Mouse (Mus musculus) adrenal gland, adult 18-20 months (tissue): Measurements from ENCODE around the gene Garnl3. TPM values are rescaled to one million over a fixed set of nuclear protein-coding genes. Genes with fewer than 3 reads are reported as not detected.
A peak's percentile ranks its signal among the peaks of the same experiment; 100 is the strongest.

ENCODE experiments used
- DNase-seq, 2 experiments: peaks; one replicate each; pipeline ENCODE4 v3.0.0; 2021 to 2022; ENCODE audit warnings: low spot score in 2 of 2
- long read RNA-seq, 2 experiments: library from polyadenylated mRNA; stranded (forward); transcript quantifications; one replicate each; pipeline ENCODE4 v2.0.0; 2021
- total RNA-seq, 2 experiments: library from RNA; stranded (reverse); gene quantifications; 1 replicate in 1 of 2; 2 replicates in 1 of 2; pipeline ENCODE4 v1.2.3; 2021

Gene Garnl3
- total RNA-seq: 10 to 100 TPM; 11.4 to 16.1 TPM
- long read RNA-seq, experiment 1, partial matches to known transcripts: 3 of 17 reads
- long read RNA-seq, experiment 1, other reads (novel, unspliced or antisense): 14 of 17 reads
- long read RNA-seq, experiment 2, partial matches to known transcripts: 10 of 21 reads
- long read RNA-seq, experiment 2, other reads (novel, unspliced or antisense): 11 of 21 reads

DNA sequence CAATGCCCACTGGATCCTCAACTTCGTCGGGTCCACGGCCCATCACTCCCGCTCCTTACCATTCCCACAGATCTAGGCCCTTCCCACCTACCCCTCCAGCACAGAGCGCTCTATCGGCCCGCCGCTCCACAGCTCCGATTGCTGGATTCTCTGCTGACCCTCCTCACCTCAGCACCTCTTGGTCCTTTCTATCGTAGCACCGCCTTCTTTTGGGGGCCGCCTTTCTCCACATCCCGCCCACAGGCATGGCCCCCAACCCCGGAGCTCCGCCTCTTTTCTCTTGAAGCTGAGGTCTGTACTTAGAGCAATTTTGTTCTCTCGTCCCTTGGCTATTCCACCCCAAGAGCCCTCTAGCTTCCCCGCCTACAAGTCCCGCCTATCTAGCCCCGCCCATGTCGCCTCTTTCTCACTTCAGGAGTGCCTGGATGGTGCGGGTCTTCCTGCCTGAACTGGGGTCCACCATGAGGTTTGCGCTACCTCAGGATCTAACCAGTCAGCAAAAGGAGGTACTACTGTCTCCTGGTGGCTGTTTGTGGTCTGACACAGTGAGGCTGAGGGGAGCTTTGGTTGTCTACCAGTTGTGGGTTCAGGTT lies at the start of gene Garnl3:
Garnl3 (minus strand) TSS at position 155 of the 593 bp plus-strand sequence.
- peak; percentile 48 to 57 for DNase-seq

DNA sequence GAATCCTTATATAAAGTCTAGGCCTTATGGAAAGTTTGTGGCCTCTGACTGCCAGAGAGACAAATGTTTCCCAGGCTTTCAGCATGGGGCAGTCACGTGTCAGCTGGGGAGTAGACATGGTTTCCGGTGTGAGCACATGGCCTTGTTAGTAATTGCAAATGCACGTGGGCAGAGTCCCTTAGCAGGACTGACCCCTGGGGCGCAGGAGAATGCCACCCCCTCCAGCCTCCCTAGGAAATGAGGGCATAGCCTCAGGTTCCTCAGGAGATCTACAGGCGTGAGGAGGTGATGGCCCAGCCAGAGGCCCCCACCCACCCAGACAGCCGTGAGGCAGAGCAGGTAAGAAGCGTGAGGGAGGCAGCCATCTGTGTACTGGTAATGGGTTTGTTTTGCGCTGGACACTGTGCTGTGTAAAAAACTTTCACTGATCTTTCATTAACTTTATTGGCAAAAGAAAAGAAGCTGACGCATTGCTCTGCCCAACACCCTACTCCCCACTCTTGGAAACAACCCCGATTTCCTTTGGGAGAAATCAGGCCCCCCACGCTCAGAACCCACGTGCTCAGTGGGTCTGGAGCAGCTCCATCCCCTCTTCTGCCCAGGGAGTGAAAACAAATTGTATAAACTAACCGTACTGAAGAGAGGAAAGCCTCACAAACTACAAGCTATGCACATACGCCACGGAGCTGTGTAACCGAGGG lies 48.6 kb upstream of the Garnl3 start:
- DNase-seq: no peak

DNA sequence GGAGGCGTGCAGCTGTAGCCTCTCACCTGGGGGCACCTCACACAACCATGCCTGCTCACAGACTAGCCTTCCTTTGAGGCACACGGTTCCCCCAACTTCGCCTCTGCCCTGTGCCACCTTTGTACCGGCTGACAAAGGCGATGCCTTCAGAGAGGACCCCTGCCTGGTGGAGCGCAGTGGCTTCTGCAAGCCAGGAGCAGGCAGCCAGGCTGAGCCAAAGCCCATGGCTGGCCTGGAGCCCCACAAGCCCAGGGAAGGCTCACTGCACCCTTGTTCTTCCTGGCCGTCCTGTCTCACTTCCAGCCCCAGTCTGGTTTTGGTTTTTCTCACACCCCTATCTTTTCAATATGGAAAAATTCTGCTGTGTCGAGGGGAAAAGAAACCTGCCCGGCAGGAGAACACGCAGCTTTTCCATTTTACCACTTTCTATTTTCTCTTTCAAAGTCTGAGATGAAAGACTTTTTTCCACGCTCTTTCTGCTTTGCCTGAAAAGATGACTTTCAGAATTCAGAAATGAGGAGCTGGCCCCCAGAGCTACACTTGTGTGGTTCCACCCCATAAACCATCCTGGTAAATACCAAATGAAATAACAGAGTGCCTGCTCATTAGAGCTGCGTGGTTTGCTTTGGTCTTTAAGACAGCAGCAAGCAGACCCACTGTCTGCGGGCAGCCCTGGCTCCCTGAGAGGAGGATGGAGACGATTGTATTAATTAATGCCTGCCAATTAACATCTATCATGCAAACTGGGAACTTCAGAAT lies 47.9 kb upstream of the Garnl3 start:
- DNase-seq: no peak

DNA sequence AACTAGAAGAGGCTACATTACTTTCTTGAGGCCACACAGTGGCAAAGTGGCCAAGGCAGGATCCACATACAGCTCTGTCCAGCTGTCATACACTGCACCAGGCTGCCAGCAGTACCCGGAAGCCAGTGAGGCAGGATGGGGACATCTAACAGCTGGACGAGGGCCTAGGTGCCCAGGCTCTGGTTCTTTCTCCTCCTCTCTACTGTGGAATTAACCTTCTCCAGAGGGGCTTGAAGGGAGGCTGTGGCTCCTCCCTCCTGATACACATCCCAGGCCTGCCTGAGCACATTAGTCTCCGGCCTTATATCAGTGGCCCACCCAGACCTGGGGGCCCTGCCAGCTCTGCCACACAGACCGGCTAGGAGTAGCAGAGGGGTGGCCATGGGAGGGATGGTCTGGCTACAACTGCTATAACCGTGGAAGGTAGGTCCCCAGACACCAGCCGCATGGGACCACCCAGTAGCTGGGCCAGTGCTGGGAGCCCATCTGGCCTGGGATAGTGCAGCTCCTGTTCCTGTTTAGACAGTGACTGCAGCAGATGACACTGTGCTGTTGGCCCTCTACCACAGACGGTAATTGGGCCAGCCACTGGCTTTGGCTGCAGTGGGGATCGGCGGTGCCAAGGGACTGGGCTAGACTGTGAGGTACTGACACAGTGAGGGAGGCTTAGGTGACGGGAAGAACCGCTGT lies 46.9 kb upstream of the Garnl3 start:
- DNase-seq: no peak

DNA sequence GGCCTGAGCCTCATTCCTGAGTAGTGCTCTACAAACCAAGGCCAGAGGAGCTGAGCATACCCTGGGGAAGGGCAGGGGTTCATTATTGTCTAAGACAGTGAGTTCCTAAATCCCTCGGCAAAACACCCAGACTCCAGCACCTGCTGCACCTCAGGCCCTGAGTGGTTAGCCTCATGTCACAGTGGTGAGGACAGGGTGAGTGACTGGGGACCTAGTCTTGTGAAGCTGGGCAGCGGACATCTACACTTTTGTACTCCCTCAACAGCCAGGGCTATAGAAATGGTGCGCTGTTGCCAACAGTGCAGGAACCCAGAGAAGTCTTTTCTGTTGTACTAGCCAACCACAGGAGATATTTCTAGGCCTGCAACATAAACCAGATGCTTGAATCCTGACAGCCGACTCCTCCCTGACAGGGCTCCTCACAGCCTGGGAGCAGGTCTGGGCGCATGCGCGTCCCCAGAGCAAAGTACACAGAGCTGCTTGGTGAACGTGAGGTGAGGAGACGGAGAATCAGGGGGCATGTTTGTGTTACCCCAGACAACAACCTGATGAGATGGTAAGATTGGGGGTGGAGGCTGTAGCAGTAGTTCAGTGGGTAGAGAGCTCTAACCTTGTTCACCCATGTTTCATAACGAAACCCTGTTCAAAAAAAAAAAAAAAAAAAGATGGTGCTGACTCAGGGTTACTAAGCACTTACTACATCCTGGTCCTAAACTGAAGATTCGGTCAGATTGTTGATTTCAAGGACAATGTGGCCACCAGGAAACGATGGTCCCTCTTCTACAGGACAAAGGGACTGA lies 46.2 kb upstream of the Garnl3 start:
- DNase-seq: no peak

DNA sequence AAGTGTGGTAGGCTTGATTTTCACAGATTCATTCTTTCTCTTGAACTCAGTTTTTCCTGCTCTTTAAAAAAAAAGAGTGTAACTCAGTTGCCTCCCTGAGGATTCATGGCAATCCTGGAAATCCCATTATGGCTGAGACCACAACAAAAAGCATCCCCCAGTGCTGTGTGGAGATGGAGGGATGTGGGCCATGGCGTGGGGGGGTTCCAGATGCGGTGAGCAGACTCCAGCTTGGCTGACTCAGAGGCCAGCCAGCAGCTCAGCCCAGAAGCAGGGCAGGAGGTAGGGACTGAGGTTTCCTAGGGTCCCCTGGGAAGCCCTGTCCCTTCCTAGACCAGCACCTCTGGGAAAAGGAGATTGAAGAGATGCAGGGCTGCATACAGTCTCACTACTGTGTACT lies 45.5 kb upstream of the Garnl3 start:
- no peak for DNase-seq

DNA sequence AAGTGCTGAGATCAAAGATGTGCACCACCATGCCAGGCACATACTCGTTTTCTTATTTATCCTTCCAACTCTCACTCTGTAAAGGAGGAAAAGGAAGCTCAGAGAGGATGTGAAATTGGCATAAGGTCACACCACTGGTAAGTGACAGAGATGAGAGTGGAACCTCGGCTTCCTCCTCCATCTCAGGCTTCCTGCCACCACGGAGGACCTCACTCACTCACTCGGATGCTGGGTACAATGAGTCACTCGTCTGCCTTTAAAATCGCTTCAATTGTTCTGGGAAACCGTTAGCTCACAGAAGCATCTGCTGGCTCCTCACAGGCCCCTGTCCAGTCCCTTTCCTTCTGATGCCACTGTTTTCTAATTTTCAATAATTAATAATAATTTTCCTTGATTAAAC lies 45.1 kb upstream of the Garnl3 start:
- no peak for DNase-seq

DNA sequence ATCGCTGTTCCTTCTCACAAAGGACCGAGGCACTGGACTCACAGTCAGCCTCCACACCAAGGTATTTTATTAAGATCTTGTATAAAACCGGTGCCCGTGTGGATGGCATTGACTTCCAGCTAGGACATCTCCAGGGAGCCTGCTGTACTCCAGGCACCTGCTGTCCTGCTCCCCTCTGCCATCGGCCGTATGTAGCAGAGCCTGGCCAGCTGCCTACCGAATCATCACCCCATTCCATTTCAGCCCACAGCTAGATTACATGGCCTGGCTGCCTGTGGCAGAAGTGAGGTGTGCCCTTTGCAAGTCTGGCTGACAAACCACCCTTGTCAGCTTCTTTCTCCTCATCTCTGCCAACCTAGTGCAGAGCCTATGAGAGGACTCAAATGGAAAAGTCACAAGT lies 42.2 kb upstream of the Garnl3 start:
- DNase-seq: no peak

DNA sequence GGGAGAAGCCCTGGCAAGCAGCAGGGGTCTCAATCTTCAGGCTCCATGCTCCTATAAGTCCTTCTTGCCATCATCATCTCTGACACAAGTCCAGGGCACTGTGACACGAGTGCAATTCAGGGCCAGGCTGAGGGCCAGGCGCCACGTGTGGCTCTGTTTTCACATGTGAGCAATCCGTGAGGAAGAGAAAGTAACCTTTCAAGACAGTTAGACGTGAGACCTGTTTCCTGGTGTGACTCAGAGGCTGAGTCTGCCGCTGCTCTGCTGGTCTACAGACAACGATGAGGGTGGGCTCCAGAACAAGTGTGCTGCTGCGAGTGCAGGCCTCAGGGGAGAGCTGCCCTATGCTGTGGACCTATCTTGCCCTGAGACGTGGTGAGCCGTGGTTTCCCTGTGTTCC lies 41.7 kb upstream of the Garnl3 start:
- no peak for DNase-seq

DNA sequence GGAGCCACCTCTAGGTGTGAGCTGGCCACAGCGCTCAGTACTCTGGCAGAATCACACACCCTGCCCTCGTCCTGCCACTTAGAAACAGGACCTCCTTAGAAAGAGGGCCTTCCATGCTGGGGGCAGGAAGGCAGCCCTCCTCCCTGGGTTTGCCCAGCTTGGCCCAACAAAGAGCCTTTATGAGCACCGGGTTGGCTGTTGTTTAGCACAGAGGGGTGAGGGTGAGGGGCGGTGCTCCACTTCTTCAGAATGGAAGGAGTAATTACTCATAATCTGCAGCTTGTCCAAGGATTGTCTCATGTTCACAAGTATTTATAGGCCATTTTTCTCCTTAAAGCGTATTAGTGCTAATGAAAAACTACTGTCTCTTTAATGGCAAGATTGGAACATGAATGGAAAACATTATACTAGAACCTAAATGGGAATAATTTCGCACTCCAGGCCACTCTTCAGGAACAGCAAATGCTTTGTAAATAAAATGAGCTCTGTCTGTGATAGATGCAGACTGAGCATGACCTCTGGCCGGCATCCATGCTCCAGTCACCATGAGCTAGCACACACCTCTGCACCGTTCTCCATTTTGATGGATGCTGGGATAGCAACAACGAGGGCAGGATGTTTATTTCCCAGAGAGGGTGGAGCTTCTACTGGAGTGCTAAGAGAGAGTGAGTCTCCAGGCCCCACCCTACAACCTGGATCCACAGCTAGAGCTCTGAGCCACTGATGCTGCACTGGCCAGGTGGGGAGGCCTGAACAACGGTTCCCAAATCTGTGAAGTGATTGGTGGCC lies 39.5 kb upstream of the Garnl3 start:
- DNase-seq: no peak

DNA sequence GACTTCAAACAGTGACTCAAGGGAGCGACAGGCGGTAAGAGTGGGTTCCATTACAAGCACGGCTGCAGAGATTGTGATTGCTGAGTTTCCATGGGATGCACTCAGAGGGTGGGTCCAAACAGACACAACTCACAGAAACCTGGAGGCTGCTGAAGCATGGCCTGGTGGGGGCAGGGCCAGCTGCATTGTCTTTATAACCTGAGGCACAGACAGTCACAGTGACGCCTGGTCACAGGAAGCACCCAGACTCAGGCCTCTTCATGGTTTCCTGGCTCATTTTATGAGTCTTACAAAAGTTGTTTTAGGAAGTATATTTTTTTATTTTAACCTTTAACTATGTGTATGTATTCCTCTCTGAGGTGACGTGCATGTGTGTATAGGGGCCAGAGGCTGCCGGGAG lies 38.0 kb upstream of the Garnl3 start:
- no peak for DNase-seq

DNA sequence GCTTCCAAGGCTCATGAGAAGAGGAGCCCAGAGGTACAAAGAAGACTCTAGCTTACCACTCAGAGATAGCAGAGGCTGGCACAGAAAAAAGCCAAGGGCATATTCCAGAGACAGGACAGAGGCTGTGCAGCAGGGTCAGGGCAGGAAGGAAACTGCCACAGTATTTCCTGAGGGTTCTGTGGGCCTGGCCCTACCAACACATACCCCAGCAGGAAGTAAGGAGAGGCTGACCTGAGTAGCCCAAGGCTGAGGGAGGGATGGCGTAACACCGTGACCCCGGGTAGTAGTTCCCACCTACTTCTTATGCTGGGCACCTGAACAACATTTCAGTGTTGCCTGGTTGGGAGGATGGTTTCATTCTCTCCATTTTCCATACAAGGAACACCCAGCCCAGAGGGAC lies 35.6 kb upstream of the Garnl3 start:
- DNase-seq: no peak

DNA sequence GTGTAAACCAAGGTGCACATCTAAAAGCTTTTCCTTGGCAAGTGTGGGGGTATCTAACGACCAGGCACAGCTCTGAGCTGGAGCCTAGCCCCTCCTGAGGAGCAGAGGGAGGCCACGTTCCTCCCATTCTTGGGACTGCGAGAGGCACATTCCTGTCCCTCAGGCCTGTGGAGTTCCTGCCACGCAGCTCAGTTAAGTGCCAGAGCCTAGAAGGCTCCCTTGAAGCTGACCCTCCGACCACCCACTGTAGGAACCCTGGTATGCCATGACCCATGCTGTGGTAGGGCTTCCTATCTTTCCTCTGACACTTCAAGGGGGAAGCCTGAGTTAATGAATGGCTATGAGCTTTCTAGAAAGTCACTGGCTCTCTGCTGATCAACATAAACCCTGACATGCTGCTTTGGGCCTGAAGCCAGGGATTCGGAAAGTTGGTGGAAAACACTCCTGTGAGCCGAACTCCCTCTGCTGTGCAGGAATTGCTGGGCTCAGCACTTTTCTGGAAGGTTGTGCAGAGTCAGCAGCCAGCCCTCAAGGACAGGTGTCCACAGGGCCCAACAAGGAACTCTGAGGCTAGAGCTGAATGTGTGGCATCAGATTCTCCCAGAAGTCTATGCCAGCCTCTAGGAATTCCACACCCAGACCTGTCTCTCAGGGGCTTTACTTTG lies 34.4 kb upstream of the Garnl3 start:
- no peak for DNase-seq

DNA sequence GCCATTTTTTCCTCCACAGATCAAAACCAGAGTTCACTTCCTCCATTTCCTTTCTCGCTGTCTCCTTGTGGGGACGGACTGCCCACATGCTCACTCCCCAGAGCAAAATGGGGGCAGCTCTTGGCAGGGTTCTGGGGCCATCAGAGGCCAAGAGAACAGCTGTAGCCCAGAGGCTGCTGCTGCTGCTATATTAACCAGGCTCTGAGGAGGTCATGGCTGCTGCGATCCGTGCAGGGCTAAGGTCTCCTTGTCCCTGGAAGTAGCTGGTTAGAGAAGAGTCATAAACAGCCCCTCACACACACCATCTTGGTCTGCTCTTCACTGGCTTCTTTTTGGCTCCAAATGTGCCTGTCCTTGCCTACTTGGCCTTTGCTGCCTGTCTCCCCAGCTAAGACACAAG lies 33.8 kb upstream of the Garnl3 start:
- DNase-seq: no peak

DNA sequence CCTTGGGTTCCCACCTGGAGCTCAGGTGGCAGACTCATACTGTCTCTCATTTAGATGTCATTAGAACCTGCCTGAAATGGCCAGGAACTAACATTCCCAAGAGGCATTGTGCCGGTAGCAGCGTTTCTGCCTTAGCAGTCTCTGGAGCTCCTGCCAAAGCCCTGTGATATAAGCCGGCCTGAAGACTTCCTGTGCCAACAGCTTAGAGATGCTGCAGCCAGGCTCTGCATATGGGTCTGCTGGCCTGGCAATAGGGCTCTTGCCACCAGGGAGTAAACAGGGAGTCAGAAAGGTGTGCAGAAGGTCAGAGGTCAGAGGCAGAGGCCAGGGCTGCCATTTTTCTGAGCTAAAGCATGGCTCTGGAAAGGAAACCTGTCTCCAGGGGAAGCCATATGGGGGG lies 33.2 kb upstream of the Garnl3 start:
- no peak for DNase-seq

DNA sequence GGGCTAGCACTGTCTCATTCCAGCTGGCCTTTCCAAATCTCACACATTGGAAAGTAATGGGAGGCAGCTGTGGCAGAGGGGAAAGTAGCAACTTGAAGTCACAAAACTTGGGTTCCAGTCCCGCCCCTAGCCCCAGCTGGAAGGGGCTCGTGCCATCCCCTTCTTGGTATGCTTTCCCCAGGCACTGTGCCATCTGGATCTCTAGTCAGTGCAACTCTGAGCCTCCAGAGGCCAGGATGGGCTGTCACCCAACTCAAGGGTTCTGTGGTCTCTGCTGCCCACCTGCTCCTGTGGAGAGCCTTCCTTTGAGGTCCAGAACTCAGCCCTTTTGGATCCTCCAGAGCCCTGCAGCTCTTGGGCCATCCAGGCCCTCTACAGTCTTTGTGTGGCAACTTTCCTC lies 30.7 kb upstream of the Garnl3 start:
- DNase-seq: no peak

DNA sequence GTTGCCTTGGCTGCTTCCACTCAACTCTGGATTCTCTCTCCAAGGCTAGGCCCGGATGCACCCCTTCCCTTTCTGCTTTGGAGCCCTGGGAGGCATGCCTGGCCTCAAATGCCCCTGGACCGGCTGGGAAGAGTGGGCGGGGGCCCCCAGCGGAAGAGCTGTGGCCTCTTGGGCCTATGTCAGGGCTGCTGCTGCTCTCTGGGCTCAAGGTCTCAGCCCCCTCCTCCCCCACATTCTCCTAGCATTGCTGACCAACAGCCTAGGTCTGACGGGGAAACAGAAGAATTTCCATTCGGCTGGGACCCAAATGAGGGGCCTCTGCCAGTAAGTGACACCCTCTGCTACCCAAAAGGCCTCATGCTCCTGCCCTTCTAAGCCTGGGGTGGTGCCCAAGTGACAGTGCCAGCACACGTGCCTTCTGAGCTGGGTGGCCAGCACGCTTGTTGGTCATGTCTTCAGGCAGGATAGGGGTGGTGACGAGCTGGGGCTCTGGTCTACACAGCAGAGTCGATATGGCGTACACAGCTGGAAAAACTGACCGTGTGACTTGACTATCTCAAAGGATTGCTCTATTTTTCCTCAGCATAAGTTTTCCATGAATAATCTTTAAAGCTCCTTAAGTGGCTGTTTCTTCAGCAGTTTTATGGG lies 29.0 kb upstream of the Garnl3 start:
- DNase-seq: no peak

DNA sequence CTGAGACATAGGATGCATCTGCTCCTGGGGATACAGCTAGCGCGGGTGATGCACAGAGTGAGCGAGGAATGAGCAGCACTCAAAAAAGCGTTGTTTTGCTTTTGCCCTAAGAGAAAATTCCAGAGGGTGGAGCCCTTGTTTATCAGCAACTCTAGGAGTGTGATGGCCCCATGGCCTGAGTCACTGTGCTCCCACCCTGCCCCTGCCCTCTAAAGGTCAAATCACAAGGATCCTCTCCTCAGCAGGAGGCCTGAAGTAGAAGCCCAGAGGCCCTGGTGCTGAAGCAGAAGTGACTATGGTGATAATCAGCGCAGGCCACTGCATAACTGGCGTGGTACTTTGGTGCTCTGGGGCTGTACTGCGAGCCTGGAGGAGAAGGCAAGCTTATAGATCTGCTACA lies 28.1 kb upstream of the Garnl3 start:
- DNase-seq: no peak

DNA sequence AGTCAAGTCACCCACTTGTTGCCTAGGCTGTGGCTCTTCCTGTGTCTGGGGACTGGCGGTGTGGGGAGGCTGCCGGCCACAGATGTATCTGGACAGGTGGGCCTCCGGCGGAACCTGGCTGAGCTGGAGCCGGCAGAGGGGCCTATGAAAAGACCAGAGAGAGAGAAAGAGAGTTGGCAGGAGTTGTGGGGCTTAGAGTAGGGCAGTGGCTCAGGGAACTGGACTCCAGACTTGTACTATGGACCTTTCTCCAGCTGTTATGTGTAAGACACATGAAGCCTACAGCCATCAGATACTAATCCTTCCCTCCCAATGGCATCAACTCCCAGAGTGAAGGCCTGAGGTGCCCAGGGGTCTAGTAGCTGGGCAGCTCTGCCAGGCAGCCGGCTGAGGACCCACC lies 27.4 kb upstream of the Garnl3 start:
- DNase-seq: no peak
